Mouse (Mus musculus) layer of hippocampus, adult 9-11 months (tissue): ENCODE measurements around the gene Pacsin3.

Experiments used
- DNase-seq: peaks from one replicate; pipeline ENCODE4 v3.0.0; 2022

Pacsin3 gene

DNA sequence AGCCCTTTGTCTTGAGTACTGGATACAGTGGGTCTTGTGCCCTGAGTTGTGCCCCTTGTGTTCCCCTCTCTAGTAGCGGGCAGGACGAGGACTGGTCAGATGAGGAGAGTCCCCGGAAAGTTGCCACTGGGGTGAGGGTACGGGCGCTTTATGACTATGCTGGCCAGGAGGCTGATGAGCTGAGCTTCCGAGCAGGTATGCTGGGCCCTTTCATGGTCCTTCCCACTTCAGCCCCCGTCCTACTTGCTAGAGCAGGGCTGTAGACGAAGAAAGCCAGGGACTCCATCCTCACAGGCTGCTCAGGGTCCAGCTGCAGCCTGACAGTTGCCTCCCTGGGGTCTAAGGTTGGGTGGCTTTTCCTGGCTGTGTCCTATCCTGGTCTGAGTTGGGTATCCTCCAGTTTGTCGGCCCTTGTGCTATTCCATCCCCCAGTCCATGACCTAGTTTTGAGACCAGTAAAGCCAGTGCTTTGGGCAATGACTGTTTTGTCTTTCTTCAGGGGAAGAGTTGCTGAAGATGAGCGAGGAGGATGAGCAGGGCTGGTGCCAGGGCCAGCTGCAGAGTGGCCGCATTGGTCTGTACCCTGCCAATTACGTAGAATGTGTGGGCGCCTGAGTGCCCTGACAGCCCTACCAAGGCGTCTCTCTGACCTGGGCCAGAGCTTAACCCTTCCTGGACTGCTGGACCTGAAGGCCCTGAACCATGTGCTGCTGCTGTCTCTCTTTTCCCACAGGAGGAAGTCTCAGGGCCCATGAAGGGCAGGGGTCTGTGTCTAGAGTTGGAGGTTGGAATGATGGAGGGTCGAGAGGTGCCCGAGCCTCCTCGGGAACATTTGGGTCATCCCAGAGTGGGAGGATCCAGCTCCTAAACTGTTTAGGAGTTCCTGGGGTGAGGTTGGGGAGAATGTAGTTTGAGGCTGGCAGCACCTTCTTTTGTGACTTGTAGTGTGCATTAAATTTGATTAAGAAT, 8.2 kb downstream of the Pacsin3 start:
- DNase-seq = no peak

DNA sequence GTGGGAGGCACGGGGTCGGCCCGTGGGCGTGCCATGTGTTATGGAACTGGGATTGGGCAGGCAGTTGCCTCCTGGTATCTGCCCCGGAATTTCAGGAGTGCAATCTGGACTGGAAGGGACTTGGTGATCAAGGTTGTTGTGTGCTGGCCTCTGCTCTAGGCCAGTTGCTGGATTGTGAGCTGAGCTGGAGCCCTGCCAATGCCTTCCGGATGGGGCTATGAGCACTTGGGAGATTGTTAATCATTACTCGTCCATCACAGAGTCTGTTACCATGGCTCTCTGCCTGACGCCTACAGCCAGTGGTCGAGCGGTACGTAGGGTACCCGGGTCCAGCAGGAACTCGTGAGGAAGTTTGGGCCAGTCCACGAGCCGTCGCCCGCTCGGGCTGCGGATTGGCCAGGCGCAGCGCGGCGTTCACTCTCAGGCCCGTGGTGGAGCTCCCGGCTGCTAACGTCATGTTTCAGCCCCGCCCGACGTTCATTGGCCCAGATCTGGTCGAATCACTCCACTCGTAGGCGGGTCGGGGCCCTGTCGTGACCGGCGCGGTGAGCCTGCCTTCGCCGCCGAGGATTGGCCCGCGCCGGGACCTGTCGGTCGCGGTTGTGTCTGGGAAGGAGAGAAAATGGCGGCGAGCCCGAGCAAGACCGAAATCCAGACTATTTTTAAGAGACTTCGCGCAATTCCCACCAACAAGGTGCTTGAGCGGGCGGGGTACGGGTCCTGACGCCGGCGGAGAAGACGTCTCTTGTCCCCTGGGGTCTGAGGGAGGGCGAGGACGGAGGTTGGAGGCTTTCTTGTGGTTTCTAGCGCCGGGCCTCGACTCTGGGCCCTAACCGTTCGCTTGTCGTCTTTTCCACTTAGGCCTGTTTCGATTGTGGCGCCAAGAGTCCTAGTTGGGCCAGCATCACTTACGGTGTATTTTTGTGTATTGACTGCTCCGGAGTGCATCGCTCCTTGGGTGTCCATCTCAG, 9.2 kb downstream of the Pacsin3 start, which contains the start of gene Arfgap2:
TSS of gene Arfgap2 (plus strand) at position 264 of the 971 bp plus-strand sequence.
- peak; percentile 99 for DNase-seq

DNA sequence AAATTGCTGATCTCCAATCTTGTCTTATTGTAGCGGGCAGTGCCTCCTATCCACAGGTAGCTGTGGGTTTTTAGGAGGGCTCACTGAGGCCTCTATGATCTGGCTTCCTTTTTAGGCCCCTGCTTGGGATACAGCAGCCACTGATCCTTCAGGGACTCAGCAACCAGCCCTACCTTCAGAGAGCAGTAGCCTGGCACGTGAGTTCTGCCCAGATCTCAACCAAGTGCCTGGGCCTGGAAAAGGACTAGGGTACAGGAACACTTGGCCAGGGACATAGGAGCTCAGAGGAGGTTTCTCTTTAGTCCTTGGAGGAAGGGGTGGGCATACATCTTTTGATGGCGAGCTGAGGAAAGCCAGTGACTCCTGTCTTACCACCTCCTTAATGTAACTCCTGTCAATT, 12.3 kb downstream of the Pacsin3 start:
- DNase-seq = no peak

DNA sequence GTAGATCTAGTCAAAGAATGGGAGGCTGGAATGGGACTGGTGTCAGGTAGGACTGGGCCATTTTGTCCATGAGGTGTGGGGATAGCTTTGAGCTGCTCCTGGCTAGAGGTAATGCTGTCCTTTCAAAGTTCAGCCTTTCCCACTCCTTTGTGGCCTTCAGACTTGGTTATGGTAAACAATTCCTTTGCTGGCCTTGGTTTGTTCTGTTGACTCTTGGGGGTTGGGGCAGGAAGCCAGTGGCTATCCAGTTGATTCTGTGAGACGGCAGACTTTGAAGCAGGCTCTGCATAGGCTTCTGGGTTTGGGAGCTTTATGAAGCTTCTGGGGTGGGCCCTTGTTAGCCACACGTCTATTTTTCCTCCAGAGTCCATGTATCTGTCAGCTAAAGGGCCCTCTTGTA, 13.0 kb downstream of the Pacsin3 start:
- DNase-seq = no peak

DNA sequence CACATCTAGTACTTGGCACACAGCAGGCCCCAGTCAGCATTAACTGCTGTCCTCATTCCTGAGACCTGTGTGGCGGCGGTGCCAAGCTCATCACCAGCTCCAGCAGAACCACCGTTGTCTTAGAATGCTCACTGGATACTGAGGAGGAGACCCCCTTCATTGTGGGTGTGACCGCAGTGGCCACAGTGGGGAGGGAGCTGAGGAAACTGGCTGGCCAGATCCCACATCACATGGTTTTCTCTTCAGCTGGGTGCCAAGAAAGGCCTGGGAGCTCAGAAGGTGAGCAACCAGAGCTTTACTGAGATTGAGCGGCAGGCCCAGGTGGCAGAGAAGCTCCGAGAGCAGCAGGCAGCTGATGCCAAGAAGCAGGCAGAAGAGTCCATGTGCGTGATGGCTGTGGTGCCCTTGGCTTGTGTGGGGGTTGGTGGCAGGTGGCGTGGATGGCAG, 14.0 kb downstream of the Pacsin3 start:
- DNase-seq = no peak

DNA sequence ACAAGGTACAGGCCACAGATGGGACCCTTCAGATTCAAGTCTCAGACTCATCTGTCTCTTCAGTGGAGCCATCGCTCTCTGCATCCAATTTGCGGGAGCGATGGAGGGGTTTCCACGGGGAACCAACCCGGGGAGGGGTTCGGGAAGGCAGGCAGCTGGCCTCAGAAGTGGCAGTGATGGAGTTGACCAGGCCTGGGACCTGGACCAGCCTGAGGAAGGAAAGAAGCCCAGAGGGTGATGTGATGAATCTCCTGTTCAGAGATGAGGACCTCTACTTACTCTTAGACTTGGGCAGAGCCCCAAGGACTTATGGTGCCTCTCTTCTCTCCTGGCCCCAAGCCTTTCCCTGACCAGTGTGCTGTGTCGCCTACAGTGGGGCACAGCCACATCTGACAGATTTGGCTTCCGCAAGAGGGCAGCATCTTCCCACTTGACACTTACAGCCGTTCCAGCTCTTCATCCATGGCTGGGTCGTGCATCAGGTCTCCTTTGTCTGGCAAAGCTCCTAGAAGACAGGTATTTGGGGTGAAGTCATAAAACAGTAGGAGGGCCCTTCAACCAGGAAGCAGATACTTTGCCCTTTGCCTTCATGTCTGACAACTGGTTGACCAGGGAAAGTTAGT, 23.1 kb downstream of the Pacsin3 start:
- DNase-seq = no peak

DNA sequence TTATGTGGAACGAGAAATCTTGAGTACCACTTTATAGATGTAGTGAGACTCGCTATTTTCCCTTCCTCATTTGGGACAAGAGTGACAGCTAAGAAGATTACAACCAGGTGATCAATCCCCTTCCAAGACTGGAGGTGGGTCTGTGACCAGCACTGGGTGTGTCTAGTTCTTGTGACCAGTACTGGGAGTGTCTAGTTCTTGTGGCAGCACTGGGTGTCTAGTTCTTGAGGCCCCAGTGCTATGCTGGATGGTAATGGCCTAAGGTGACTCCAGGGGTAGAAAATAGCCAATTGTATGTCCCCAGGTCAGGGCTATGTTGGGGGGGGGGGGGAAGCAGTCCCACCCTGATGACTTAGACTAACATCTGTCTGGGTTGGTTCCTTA, 23.6 kb downstream of the Pacsin3 start:
- DNase-seq = no peak

DNA sequence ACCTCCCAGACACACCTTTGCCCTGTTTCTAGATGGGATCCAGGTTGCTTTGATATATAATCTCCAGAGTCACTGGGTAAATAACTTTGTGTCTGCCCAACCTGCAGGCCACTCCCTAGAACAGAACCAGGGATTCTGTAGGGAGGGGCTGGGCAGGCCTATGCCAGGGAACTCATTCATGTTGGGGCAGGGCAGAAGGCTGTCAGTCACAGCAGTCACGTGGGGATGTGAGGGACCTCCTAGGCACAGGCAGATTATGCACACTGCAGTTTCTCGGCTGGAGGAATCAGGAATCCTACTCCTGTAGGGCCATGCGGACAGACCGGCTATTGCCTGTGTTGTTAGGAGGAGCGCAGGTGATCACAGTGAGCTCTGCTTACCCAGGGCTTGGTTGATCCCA, 25.6 kb downstream of the Pacsin3 start:
- DNase-seq = no peak

DNA sequence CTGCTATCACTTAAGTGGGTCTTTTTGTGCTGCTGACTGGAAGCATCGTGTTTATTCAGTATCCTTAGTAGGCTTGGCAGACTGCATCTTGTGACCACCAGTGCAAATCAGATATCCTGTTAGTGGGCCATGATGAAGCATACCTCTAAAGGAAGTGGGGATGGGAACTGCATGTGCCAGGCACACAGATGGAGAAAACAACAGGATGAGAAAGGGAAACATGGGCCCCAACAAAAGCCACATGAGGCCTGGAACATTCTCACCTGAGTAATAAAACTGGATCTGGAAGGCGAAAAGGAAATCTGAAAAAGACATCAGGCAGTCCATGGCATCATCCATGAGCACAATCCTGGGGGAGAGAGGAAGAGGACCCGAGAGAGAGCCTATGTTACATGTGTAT, 28.2 kb downstream of the Pacsin3 start:
- DNase-seq = no peak

DNA sequence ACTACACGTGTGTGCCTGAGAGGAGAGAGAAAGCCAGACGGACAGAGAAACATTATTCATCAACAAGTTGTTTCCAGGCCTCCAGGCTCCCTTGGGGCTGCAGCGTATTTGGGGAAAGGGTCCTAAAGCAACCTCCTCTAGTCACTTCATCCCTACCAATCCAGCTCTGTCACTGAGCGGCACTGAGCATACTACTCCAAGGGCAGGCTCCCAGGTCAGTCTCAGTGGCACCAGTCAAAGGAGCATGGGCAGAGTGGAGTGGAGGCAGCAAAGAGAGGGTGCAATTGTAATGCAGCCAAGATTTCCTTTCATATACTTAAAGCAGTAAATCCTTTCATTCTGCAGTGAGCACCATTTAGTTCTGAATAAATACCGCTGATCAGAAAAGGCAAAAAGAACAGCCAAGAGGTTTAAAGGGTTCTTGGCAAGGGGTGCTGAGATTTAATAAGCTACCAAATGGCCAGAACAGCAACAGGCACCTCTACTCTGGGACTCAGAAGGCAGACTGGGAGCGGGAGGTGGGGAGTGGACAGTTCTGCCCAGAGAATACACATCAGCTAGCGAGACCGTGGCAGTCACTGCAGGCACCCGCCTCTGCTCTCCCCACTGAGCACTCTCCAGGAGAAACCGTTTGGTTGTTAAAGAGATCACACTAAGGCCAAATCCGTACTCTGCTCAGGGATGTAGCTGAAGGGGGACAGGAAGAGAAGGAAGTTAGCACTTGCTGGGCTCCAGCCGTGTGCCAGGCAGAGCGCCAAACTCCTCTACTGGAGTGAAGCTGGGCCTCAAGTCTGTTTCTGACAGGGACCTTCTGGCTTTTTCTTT, 28.8 kb downstream of the Pacsin3 start:
- DNase-seq = no peak

DNA sequence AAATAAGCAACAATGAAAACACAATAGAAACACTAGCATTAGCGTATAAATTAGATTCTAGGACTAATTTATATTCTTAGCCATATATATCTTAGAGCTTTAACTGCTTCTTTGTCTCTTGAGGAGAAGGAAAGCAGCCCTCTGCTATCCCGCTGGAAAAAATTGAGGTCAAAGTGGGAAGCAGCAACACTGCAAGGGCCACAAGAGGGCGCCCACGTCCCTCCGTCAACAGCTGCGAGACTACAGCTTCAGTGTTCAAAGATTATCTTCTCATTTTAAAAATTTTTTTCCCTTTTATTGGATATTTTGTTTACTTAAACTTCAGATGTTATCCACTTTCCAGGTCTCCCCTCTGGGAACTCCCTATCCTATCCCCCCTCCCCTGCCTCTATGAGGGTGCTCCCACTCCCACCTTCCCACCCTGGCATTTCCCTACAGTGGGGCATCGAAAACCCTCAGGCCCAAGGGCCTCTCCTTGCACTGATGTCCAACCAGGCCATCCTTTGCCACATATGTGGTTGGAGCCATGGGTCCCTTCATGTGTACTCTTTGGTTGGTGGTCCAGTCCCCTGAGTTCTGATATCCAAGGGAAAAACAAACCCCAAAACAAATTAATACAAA, 30.2 kb downstream of the Pacsin3 start:
- DNase-seq = peak; percentile 46

DNA sequence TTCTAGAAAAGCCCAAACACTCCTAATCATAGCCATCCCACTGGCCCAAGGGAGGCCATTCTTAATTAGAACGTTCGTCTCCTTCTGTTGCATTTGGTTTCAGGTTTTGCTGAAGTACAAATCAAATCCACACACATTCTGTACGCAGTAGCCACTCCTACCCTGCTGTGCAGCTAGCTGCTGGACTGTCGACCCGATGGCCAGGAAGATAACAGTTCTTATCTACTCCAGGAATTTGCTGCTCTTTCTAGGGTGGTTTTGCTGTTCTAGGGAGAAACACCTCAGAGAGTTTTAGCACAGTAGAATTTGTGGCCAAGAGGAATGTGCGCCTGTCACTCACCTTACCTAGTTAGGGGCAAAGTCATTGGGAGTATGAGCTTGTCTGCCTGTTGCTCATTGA, 31.8 kb downstream of the Pacsin3 start:
- no peak for DNase-seq

DNA sequence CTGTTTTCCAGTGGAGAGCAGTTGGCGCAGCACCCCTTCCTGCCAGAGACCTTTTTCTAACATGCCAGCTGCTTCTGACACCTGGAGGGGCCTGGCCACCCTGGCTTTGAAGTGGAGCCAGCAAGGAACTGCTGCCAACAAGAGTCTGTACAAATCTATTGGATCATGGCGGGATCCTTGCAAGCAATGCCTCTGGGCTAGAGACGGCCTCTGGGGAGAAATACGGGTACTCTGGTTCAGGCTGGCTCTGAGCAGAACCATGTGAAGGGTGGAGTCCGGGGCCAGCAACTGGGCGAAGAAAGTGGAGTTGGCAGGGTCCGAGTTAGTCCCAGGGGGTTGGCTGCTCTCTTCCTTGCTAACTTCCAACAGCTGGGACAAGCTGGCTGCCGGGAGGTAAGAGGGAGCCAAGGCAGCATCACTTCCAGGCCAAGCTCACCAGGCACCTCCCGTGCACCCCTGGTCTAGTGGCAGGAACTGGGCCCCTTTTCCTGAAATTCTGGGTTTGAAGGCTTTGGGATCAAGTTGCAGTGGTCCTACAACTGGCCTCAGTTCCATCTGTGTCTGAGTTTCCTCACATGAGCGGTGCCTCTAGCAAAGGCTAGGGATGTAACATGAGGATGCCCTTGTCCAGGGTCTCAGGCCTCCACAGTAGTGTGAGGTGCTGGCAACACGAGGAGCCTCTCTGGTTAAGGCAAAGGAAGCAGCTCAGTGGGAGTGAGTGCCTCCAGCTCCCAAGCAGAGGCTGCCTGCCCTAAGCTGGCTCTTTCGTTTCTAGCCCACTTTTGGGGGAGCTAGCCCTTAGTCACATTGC, 35.6 kb downstream of the Pacsin3 start:
- no peak for DNase-seq

DNA sequence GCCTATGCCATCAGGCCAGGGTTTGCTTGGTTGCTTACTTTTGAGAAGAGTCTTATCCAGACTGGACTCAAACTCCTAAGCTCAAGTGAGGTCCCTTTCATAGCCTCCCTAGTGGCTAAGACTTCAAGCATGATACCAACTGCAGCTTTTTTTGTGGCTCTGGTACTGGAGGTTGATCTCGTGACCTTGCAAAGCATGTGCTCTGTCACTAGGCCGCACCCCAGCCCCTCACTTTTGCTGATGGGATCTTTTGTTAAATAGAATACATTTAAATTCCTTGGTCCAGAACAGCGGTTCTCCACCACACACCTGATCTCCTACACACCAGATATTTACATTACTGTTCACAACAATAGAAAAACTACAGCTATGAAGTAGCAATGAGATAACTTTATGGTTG, 38.5 kb downstream of the Pacsin3 start:
- no peak for DNase-seq

DNA sequence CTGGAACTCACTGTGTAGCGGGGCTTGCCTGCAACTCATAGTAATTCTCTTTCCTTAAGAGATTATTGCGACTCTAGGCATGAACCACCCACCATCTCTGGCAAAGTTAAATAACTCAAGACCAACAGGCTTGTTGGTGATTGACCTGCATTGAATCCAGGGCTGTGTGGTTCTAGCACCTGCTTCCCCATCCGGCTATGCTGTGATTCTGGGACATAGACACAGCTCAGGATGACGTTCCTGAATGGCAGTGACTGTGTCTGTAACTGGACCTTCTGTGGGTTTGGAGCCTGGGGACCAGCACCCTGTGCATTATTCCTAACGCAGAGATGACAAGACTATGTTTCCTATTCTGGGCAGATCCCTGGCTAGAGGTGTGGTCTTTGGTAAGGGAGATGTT, 40.1 kb downstream of the Pacsin3 start:
- no peak for DNase-seq

DNA sequence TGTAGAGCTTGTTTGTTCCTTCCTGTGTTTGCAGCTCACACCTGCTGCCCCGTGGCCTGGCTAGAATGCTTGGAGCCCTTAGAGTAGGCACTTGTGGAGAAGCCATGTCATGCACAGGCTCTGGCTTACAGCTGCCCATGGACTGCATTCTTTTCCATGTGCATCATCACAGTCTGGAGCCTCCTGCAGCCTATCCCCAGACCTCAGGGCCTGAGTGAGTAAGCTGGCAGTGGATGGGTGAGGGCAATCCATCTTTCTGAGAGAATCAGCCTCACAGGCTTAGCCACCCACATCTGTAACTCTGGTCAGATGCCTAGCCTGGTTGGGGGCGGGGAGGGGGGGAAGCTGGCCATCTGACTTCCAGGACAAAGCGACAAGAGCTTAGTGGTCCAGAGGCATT, 43.4 kb downstream of the Pacsin3 start:
- DNase-seq = no peak

DNA sequence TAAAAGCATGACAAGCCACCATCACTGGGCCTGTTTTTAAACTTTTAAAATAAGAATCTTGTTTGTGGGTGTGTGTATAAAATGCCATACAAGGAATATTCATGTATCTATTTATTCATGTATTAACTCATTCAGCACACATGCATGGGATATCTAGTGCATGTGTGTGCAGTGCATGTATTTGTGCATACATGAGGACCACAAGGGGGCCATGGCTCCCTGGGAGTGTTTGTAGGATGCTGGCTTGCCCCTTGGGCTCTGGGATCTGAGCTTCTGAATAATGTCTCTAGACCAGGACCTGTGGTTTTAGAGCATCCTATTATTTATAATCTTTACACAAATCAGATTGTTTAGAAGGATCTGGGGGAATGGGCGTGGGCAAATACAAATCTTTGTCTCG, 45.0 kb downstream of the Pacsin3 start:
- no peak for DNase-seq

DNA sequence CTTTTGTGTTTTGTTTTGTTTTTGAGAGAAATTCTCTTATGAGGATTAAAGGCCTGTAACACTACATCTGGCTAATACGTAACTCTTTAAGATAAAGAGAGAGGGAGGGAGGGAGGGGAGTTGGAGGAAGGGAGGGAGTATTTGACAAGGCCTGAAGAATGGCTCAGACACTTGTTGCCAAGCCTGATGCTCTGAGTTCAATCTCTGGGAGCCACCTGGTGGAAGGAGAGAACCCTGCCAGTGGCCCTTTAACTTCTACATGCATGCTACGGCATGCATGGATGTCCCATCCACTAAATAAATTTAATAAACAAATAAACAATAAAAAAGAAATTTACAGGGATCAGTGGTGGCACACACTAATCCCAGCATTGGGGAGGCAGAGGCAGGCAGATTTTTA, 46.1 kb downstream of the Pacsin3 start:
- no peak for DNase-seq

DNA sequence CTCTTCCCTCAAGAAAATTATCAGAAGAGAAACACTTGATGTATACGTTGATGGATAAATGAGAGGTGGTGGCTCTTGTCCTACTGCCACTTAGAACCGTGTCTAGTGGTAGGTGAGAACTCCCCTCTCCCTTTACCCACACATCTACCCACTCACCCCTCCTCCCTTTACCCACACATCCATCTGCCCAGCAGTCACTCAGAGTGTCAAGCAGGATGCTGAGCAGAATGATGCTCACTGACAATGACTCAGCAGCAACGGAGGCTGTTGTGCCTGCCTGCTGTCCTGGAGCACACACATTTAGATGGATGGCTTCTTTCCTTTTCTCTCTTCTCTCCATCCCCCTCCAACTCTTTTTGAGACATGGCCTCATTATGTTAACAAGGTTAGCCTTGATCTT, 47.1 kb downstream of the Pacsin3 start:
- peak; percentile 75 for DNase-seq

DNA sequence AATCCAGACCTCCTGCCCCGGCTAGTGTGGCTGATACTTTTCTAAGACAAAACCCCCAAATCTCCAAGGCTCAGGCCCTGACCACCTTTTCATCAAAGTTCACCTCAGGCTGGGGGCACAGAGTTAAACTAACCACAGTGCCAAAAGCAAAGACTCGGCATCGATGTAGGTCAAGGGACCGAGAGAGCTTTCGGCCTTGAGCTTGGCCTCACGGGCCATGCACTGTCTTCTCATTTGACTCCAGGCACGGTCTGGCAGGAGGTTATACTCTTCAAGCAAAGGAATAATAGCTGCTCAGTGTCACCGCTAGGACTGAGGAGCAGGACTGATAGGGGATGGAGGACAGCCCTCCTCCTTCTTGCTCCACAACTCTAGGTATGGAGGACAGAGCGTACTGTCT, 50.2 kb downstream of the Pacsin3 start:
- no peak for DNase-seq

DNA sequence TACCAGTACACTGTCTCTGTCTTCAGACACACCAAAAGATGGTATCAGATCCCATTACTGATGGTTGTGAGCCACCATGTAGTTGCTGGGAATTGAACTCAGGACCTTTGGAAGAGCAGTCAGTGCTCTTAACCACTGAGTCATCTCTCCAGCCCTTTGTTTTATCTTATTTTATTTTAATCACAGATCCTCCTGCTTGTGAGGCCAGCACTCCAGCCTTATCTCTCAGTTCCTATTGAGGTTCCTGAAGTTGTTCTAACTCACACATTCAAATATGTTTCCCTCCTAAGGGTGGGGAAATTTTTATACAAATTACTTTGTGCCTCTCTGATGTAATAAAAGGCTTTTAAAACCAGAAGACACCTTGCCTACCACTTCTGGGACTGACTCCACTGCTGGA, 50.8 kb downstream of the Pacsin3 start:
- no peak for DNase-seq
